Mouse (Mus musculus): Measurements from ENCODE around the gene Fgfr2.

Fgfr2 gene

DNA sequence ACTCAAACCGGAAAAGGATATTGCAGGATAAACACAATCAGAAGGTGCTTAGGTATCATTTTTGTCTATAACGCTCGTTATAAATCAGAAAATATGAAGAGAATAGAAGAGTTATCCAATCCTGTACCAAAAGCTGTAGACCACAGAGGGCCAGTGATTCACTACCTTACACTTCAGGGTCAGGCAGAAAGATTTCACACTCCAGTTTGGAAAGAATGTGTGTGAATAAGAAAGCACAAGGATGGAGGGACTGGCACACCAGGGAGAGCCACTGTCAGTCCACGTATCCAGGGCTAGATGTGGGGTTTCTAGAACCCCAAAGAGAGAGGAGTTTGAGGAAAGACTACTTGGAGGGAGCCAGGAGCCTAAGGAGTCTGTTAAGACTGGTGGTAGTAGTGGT, 546.3 kb downstream of the Fgfr2 start:
- no peak for DNase-seq (ENCODE audit: low spot score in 2 of 2)

GRCm38 (mm10) chr7:132576116-132576650, 547.0 kb downstream of the Fgfr2 start, which contains the start of gene Oat:
Oat (minus strand) TSS chr7:132576398.
- DNase-seq (ENCODE audit: low spot score in 2 of 2), result peak; percentile 92 to 93

GRCm38 (mm10) chr7:132575623-132576022, 547.5 kb downstream of the Fgfr2 start:
- DNase-seq (ENCODE audit: low spot score in 2 of 2), result peak; percentile 80 to 83

DNA sequence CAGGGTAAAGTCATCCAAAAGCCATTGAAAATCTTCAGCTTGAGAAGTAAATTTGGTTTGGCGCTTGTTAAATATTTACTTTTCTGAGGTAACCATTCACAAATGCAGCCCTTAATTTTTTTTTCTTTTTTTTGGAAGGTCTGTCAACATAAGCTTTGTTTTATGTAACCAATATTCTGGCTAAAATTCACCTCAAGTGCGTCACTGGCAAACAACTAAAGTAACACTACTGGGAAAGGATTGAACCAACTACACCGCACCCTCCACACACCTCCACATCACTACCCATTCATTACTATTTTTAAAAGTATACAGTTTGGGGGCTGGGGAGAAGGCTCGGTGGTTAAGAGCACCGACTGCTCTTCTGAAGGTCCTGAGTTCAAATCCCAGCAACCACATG, 548.5 kb downstream of the Fgfr2 start:
- no peak for DNase-seq (ENCODE audit: low spot score in 2 of 2)

DNA sequence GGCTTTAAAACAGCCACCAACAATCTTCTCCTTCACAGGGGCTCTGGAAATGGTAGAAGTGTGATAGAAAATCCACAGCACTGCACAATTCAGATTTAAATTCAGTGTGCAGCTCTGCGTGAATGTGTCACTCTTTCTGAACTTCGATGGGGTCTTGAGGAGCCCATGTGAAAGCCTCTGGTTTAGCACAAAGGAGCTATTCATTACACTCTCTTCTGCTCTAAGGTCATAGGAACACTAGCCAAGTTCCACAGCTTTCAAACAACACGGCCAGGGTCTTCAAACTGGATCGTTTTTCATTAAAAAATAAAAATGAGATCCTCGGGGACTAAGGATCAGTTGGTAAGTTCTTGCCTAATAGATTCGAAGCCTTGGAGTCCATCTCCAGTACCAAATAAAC, 549.9 kb downstream of the Fgfr2 start:
- no peak for DNase-seq (ENCODE audit: low spot score in 2 of 2)

DNA sequence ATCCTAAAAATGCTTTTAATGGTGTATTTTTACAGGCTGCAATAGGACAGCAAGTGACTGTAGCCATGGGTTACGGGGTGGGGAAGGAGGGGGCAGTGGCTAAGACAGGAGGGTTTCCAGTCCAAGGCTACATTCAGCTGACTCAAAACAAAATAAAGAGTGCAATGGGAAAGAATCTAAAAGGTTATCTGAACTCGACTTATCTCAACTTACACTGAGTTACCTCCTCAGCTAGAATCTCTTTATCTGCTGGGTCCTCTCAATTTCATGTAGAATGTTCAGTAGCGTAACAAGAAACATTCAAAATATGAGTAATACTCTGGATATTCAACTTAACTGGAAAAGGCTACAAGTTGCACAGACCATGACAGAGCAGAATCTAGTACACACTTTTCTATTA, 550.4 kb downstream of the Fgfr2 start:
- DNase-seq (ENCODE audit: low spot score in 2 of 2), result no peak

DNA sequence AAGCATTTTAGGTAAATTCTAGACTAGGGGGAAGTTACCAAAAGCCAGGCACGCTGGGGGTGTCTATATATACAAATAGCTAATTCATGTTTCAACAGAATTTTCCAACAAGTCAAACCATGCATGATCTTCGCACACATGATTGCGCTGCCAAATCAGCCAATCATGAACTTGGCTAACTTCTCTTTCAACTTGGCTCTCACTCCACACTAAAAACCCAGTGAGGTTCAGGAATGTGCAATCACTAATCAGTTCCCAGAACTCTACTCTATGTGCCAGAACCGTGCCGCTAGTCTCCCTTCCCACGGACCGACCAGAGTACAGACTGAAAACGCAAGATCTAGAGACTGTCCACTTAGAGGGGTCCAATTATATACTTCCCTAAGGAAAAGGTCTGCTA, 551.7 kb downstream of the Fgfr2 start:
- DNase-seq (ENCODE audit: low spot score in 2 of 2), result no peak

DNA sequence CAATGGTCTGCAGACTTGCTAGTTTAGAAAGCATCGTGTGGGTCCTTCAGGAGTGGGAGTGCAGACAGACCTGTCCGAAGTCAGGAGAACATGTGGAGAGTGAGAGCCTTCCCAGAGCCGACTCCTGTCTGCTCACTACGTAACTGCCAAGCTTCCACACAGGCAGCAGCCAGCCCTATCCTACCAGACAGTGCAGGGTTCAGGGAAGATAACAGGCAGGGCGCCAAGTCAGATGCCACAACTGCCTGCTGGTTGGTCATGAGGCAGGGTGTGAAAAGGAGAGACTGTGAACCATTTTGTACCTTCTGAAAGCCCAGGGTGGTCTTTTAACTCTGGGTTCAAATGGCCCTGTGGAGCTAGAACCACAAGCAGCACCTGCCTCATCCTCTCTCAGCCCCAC, 553.1 kb downstream of the Fgfr2 start:
- no peak for DNase-seq (ENCODE audit: low spot score in 2 of 2)

DNA sequence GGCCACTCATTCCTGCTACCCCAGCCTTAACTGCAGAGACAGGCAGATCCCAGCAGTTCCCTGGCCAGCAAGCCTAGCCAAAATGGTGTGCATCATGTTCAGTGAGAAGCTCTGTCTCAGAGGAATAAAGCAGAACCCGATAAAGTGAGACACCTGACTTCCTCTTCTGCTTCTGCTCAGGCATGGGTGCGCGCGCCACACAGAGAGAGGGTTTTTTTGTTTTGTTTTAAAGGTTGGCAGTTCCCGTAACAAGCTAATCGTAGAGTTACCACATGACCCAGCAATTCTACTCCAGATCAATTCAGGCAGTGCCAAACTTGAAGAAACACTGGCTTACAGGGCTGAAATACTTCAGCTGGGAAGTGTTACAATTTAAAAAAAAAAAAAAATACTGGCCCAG, 554.3 kb downstream of the Fgfr2 start:
- DNase-seq (ENCODE audit: low spot score in 2 of 2), result no peak

DNA sequence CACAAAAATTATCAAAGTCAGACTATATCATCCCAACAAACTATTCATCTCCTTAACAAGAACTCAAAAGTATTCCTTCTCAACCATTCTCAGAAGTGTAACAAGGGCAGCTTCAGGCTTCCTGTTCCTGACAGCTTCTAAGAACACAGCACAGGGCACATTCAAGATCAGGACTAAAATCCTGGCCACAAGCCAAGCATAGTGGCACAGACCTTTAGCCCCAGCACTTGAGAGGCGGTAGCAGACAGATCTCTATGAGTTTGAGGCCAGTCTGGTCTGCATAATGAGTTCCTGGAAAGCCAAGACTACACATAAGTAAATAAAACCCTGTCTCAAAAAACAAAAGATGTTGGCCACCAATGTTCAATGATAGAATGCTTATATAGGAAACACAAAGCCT, 557.3 kb downstream of the Fgfr2 start:
- no peak for DNase-seq (ENCODE audit: low spot score in 2 of 2)

DNA sequence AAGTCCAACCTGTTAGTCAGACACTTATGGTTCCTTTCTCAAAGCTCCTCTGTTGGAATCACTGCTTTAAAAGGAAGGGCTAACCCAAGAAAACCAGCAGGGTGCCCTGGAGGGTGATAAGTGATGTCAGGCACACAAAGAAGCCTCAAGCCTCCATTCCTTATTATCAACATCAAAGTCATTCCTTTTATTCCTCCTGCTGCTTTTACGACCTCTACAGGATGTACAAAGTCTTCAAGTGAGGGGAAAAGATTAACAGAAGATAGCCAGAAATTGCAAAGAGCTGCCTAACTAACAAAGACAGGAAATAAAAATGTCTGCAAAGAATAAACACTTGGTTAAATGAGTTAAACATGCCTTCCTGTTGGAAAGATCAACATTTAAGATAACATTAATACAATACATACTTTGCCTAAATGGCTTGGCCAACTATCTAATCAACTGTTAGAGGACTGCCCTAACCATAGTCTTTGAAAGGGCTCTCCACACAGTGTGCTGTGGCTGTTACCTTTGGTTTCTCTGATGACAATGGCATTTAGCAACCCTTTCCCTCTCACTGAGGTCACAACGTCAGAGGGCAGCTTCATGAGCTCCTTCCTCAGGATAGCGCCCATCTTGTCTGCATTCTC, 563.9 kb downstream of the Fgfr2 start:
- no peak for DNase-seq (ENCODE audit: low spot score in 2 of 2)

DNA sequence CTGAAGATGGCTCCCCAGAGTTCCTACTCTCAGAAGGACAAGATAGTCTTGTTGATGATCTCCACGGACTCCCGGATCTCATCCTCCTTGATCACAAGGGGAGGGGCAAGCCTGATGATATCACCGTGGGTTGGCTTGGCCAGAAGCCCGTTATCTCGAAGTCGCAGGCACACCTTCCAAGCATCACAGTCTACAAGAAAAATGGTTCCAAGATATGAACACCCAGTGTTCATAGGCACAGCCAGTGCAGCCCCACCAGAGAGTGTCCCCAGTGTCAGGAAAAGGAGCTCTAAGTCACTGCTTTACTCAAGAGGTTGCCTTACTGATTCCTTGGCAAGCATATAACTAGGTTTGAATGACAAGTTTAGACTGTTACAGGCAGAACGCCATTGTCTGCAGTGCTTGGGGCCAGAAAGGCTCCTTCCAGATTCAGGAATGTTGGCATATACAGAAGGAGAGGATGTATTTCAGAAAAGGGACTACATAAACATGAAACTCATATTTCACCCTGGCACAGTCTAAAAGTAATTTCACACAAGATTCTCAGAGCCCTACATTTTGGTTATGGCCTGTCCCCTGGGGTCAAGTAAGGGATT, 564.9 kb downstream of the Fgfr2 start:
- no peak for DNase-seq (ENCODE audit: low spot score in 2 of 2)

DNA sequence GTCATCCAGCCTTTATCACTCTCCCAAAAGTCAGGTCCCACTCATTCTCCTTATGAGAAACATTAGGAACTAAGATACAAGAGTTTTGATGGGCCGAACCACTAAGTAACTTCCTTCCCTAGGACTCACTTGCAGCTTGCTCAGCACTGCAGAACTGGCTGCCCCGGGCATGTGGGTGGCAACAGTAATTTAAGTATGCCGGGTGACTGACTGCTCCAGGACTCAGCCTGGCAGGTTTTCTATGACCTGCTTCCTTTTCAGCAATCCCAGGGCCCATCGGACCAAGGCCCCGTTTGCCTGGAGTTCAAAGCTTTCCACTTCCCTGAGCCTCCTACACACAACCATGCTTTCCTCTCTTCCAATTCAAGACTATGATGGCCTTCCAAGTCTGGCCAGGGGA, 566.6 kb downstream of the Fgfr2 start:
- no peak for DNase-seq (ENCODE audit: low spot score in 2 of 2)

- DNase-seq (ENCODE audit: low spot score in 2 of 2), result no peak
Measured at GRCm38 (mm10) chr7:132555911-132556310, 567.2 kb downstream of the Fgfr2 start.

- DNase-seq (ENCODE audit: low spot score in 2 of 2), result no peak
Measured at GRCm38 (mm10) chr7:132554091-132554490, 569.1 kb downstream of the Fgfr2 start.

DNA sequence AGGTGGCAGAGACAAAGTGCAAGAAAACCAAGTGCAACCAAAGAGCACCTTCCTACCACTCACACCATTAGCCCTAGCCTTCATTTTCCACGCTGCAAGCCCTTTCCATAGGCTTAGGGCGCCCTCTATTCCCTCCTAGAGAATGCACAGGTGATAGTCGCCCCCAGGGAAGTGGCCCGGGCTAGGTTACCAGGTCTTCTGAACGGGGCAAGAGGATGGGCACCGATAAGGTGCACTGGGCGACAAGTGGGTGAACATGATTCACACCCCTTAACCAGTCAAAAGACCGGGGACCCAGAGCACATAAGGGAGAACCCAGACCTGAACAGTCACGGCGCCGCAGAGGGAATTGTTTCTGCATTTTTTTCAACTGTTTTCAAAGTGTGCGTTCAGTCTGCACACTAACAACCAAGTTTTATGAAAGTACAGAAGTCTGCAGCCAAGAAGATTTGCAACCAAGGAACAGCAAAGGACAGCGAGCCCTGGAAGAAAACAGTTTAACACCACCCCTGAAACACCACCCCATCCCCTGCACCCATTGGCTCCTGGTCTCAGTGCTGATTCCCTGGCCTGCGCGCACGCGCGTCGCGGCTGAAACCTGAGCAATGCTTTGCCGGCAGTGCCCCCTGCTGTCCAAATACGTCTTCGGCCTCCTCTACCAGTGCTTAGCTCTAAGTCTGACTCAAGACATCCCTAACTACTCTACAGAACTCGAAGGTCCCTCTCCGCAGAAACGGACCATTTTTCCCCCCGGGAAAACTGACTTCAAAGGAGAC, 571.6 kb downstream of the Fgfr2 start:
- peak; percentile 87 to 95 for DNase-seq (ENCODE audit: low spot score in 2 of 2)

DNA sequence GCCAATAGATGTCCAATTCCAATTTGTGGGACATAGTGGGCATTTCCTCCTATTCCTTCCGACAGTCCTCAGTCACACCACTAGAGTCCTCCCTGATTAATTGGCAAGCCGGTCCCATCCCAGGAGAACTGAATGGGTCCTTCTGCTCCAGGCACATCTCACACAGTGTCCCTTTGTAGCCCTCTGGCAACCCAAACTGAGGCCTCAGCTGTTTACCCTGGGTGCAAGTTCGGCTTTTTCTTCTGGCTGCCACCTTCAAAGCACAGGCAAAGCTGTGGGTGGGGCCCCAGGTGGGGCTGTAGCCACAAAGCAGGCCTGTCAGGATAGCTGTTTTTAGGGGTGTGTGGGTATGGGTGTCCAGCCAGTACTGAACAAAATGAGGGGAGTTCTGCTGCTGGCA, 576.0 kb downstream of the Fgfr2 start:
- no peak for DNase-seq (ENCODE audit: low spot score in 2 of 2)

- DNase-seq (ENCODE audit: low spot score in 2 of 2), result no peak
Measured at GRCm38 (mm10) chr7:132542427-132542826, 580.7 kb downstream of the Fgfr2 start.

DNA sequence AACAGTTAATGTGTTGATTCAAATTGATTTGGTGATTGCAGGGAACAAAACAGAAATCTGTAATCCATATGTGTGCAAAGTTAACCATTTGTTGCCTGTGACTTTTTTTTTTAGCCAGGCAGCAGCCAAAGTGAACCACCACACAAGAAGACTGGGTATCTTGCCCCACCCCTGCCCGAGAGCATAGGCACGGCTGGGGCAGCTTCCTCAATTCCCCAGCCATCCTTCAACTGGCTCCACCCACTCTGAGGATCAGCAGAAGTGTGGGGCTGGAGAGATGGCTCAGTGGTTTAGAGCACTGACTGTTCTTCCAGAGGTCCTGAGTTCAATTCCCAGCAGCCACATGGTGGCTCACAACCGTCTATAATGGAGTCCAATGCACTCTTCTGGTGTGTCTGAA, 581.6 kb downstream of the Fgfr2 start:
- no peak for DNase-seq (ENCODE audit: low spot score in 2 of 2)

GRCm38 (mm10) chr7:132540597-132540996, 582.6 kb downstream of the Fgfr2 start:
- DNase-seq (ENCODE audit: low spot score in 2 of 2), result no peak

DNA sequence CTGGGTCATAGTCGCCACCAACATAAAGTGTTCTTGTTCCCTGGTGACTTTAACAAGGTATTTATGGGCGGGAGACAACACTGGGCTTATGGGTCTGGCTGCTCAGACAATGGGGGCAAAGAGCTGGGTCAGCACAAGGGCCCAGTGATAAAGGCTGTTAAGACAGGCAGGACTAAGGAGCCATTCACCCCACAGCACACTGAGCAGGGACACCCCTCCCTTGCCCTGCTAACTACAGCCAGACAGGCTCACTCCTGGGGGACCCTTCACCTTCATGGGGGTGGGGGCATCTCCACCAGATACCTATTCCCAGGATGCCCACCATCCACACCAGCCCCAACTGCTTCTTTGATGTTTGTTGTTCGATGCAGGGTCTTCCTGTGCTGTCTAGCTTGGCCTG, 593.9 kb downstream of the Fgfr2 start:
- DNase-seq (ENCODE audit: low spot score in 2 of 2), result no peak

- no peak for DNase-seq (ENCODE audit: low spot score in 2 of 2)
Measured at GRCm38 (mm10) chr7:132513419-132513982, 609.6 kb downstream of the Fgfr2 start.
